Mouse (Mus musculus) megakaryocyte, embryonic 14.5 days (primary cell): Measurements from ENCODE around the gene Pank4.

ENCODE experiments used
- FLI1 ChIP-seq: IDR thresholded peaks from 2 replicates; pipeline ENCODE4 v1.6.1; 2012; ENCODE audit warnings: low read length, inconsistent platforms, mixed read lengths
- GATA1 ChIP-seq: IDR thresholded peaks from 3 replicates; pipeline ENCODE4 v1.6.1; 2012; ENCODE audit warnings: mixed read lengths, low read length, inconsistent platforms, borderline replicate concordance

- no peak for TF ChIP-seq GATA1
- no peak for TF ChIP-seq FLI1
Measured at GRCm38 (mm10) chr4:154960690-154961225, 3.2 kb upstream of the Pank4 start, which contains the start of gene Hes5.
